Mouse (Mus musculus): ENCODE measurements around the gene Frmd4b. TPM values are rescaled to one million over a fixed set of nuclear protein-coding genes. Genes with fewer than 3 reads are reported as not detected.

Frmd4b gene
- total and polyA plus RNA-seq, 3 experiments = 0.44 to 2.9 TPM; not detected in 1

- H3K4me1 ChIP-seq (ENCODE audit: insufficient read depth, low read depth, low read length) = no peaks in the 10 kb centered on the region
- no peaks in the 10 kb centered on the region for H3K27me3 ChIP-seq (ENCODE audit: insufficient read depth, low read length)
- TF ChIP-seq TAL1 (conservative IDR thresholded peaks at IDR 0.05; ENCODE audit: low read depth, low read length) (no peak), POLR2AphosphoS5 (IDR thresholded peaks at IDR 0.05; ENCODE audit: insufficient replicate concordance, low read depth, low read length) (no peak), CTCF (IDR thresholded peaks at IDR 0.05; ENCODE audit: low read depth, low read length) (no peak), GATA2 (IDR thresholded peaks at IDR 0.05; ENCODE audit: borderline replicate concordance, low read depth, low read length) (no peak), GATA1 (IDR thresholded peaks at IDR 0.05; ENCODE audit: borderline replicate concordance, low read length) (no peak)
- no peaks in the 10 kb centered on the region for H3K36me3 ChIP-seq (replicated peaks)
- H3K9me3 ChIP-seq (replicated peaks) = peaks cover 36% of the 10 kb centered on the region
- DNase-seq (ENCODE audit: low spot score) = no peak
- no peak overlapping the region for H3K4me3 ChIP-seq (ENCODE audit: low read depth, low read length)
- ATAC-seq (ENCODE audit: extremely low read depth, insufficient number of reproducible peaks, low FRiP score, poor library complexity, severe bottlenecking) = no peak
Observed at GRCm38 (mm10) chr6:97311599-97312544, 305.5 kb downstream of the Frmd4b start.

GRCm38 (mm10) chr6:97310901-97311331 is 306.4 kb downstream of the Frmd4b start:
- Histone ChIP-seq H3K27me3 (ENCODE audit: insufficient read depth, low read length) (no peaks in the 10 kb centered on the region), H3K4me1 (ENCODE audit: insufficient read depth, low read depth, low read length) (no peaks in the 10 kb centered on the region), H3K36me3 (replicated peaks) (no peaks in the 10 kb centered on the region), H3K4me3 (ENCODE audit: low read depth, low read length) (no peak overlapping the region), H3K9me3 (replicated peaks) (peaks cover 36% of the 10 kb centered on the region)
- DNase-seq (ENCODE audit: low spot score) (no peak), ATAC-seq (ENCODE audit: extremely low read depth, insufficient number of reproducible peaks, low FRiP score, poor library complexity, severe bottlenecking) (no peak)
- no peak for TF ChIP-seq CTCF (IDR thresholded peaks at IDR 0.05; ENCODE audit: low read depth, low read length)
- TF ChIP-seq POLR2AphosphoS5 (IDR thresholded peaks at IDR 0.05; ENCODE audit: insufficient replicate concordance, low read depth, low read length) = no peak
- no peak for TF ChIP-seq GATA1 (IDR thresholded peaks at IDR 0.05; ENCODE audit: borderline replicate concordance, low read length)
- TF ChIP-seq GATA2 (IDR thresholded peaks at IDR 0.05; ENCODE audit: borderline replicate concordance, low read depth, low read length) = no peak
- TF ChIP-seq TAL1 (conservative IDR thresholded peaks at IDR 0.05; ENCODE audit: low read depth, low read length) = no peak

- Histone ChIP-seq H3K36me3 (replicated peaks) (no peaks in the 10 kb centered on the region), H3K4me3 (ENCODE audit: low read depth, low read length) (no peak overlapping the region), H3K27me3 (ENCODE audit: insufficient read depth, low read length) (no peaks in the 10 kb centered on the region), H3K9me3 (replicated peaks) (peaks cover 31% of the 10 kb centered on the region), H3K4me1 (ENCODE audit: insufficient read depth, low read depth, low read length) (no peaks in the 10 kb centered on the region)
- DNase-seq (ENCODE audit: low spot score) (no peak), ATAC-seq (ENCODE audit: extremely low read depth, insufficient number of reproducible peaks, low FRiP score, poor library complexity, severe bottlenecking) (no peak)
- TF ChIP-seq CTCF (IDR thresholded peaks at IDR 0.05; ENCODE audit: low read depth, low read length) (no peak), TAL1 (conservative IDR thresholded peaks at IDR 0.05; ENCODE audit: low read depth, low read length) (no peak), GATA1 (IDR thresholded peaks at IDR 0.05; ENCODE audit: borderline replicate concordance, low read length) (no peak), POLR2AphosphoS5 (IDR thresholded peaks at IDR 0.05; ENCODE audit: insufficient replicate concordance, low read depth, low read length) (no peak), GATA2 (IDR thresholded peaks at IDR 0.05; ENCODE audit: borderline replicate concordance, low read depth, low read length) (no peak)
Observed at GRCm38 (mm10) chr6:97309161-97309560, 308.2 kb downstream of the Frmd4b start.

- ATAC-seq (ENCODE audit: extremely low read depth, insufficient number of reproducible peaks, low FRiP score, poor library complexity, severe bottlenecking) (no peak), DNase-seq (ENCODE audit: low spot score) (no peak)
- no peaks in the 10 kb centered on the region for H3K4me1 ChIP-seq (ENCODE audit: insufficient read depth, low read depth, low read length)
- no peaks in the 10 kb centered on the region for H3K27me3 ChIP-seq (ENCODE audit: insufficient read depth, low read length)
- no peak for TF ChIP-seq TAL1 (conservative IDR thresholded peaks at IDR 0.05; ENCODE audit: low read depth, low read length)
- no peak for TF ChIP-seq GATA2 (IDR thresholded peaks at IDR 0.05; ENCODE audit: borderline replicate concordance, low read depth, low read length)
- no peak for TF ChIP-seq GATA1 (IDR thresholded peaks at IDR 0.05; ENCODE audit: borderline replicate concordance, low read length)
- TF ChIP-seq POLR2AphosphoS5 (IDR thresholded peaks at IDR 0.05; ENCODE audit: insufficient replicate concordance, low read depth, low read length) = no peak
- TF ChIP-seq CTCF (IDR thresholded peaks at IDR 0.05; ENCODE audit: low read depth, low read length) = no peak
- peaks cover 33% of the 10 kb centered on the region for H3K9me3 ChIP-seq (replicated peaks)
- no peak overlapping the region for H3K4me3 ChIP-seq (ENCODE audit: low read depth, low read length)
- no peaks in the 10 kb centered on the region for H3K36me3 ChIP-seq (replicated peaks)
Observed at GRCm38 (mm10) chr6:97308562-97308961, 308.8 kb downstream of the Frmd4b start.

- Histone ChIP-seq H3K4me1 (ENCODE audit: insufficient read depth, low read depth, low read length) (no peaks in the 10 kb centered on the region), H3K27me3 (ENCODE audit: insufficient read depth, low read length) (no peaks in the 10 kb centered on the region), H3K9me3 (replicated peaks) (peaks cover 32% of the 10 kb centered on the region), H3K36me3 (replicated peaks) (no peaks in the 10 kb centered on the region), H3K4me3 (ENCODE audit: low read depth, low read length) (no peak overlapping the region)
- TF ChIP-seq GATA2 (IDR thresholded peaks at IDR 0.05; ENCODE audit: borderline replicate concordance, low read depth, low read length) (no peak), CTCF (IDR thresholded peaks at IDR 0.05; ENCODE audit: low read depth, low read length) (no peak), GATA1 (IDR thresholded peaks at IDR 0.05; ENCODE audit: borderline replicate concordance, low read length) (no peak), POLR2AphosphoS5 (IDR thresholded peaks at IDR 0.05; ENCODE audit: insufficient replicate concordance, low read depth, low read length) (no peak), TAL1 (conservative IDR thresholded peaks at IDR 0.05; ENCODE audit: low read depth, low read length) (no peak)
- ATAC-seq (ENCODE audit: extremely low read depth, insufficient number of reproducible peaks, low FRiP score, poor library complexity, severe bottlenecking) (no peak), DNase-seq (ENCODE audit: low spot score) (no peak)
Observed at GRCm38 (mm10) chr6:97307231-97307630, 310.1 kb downstream of the Frmd4b start.

- Histone ChIP-seq H3K27me3 (ENCODE audit: insufficient read depth, low read length) (no peaks in the 10 kb centered on the region), H3K4me1 (ENCODE audit: insufficient read depth, low read depth, low read length) (no peaks in the 10 kb centered on the region), H3K36me3 (replicated peaks) (no peaks in the 10 kb centered on the region), H3K4me3 (ENCODE audit: low read depth, low read length) (no peak overlapping the region), H3K9me3 (replicated peaks) (peaks cover 26% of the 10 kb centered on the region)
- TF ChIP-seq TAL1 (conservative IDR thresholded peaks at IDR 0.05; ENCODE audit: low read depth, low read length) = no peak
- TF ChIP-seq CTCF (IDR thresholded peaks at IDR 0.05; ENCODE audit: low read depth, low read length) = no peak
- no peak for TF ChIP-seq GATA2 (IDR thresholded peaks at IDR 0.05; ENCODE audit: borderline replicate concordance, low read depth, low read length)
- TF ChIP-seq GATA1 (IDR thresholded peaks at IDR 0.05; ENCODE audit: borderline replicate concordance, low read length) = no peak
- TF ChIP-seq POLR2AphosphoS5 (IDR thresholded peaks at IDR 0.05; ENCODE audit: insufficient replicate concordance, low read depth, low read length) = no peak
- no peak for DNase-seq (ENCODE audit: low spot score)
- ATAC-seq (ENCODE audit: extremely low read depth, insufficient number of reproducible peaks, low FRiP score, poor library complexity, severe bottlenecking) = no peak
Observed at GRCm38 (mm10) chr6:97306351-97306750, 311.0 kb downstream of the Frmd4b start.
